Mouse (Mus musculus) liver, postnatal 0 days (tissue): ENCODE results near the gene Reps1.

ENCODE experiments used
- CTCF ChIP-seq: sonication (generic); IDR thresholded peaks from 2 replicates; pipeline ENCODE4 v1.5.1; 2016; ENCODE audit warnings: antibody characterized with exemption, low read depth
- EP300 ChIP-seq: IDR thresholded peaks from 2 replicates; pipeline ENCODE4 v1.6.1; 2016; ENCODE audit warnings: antibody characterized with exemption, low read depth, mild to moderate bottlenecking

DNA sequence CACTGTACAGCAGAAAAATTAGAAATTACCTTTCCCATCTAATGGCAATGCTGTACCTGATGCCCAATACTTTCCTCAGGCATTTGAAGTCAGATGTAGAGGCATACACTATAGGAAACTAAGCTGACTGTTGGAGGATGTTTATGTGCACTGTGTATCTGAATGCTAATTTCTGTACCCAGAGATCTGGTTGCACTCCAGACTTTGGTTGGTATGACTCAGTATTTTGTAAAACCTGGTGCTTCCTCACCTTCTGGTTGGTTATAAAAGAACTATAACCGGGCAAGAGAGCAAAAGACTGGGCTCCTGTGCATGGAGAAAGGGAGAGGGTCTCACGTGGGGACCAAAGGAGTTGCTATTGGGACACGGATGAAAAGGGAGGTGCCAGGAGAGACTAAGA lies 48.4 kb upstream of the Reps1 start:
- TF ChIP-seq CTCF (no peak), EP300 (no peak)
